Mouse (Mus musculus): ENCODE results near the gene Dusp7. TPM values are rescaled to one million over a fixed set of nuclear protein-coding genes. Genes with fewer than 3 reads are reported as not detected.

The Dusp7 gene
- 23.3 TPM for polyA plus RNA-seq (2014; fragmentation: Illumina TruSeq; extraction: RNeasy Lipid Tissue Mini Kit (QIAGEN cat#74804))

DNA sequence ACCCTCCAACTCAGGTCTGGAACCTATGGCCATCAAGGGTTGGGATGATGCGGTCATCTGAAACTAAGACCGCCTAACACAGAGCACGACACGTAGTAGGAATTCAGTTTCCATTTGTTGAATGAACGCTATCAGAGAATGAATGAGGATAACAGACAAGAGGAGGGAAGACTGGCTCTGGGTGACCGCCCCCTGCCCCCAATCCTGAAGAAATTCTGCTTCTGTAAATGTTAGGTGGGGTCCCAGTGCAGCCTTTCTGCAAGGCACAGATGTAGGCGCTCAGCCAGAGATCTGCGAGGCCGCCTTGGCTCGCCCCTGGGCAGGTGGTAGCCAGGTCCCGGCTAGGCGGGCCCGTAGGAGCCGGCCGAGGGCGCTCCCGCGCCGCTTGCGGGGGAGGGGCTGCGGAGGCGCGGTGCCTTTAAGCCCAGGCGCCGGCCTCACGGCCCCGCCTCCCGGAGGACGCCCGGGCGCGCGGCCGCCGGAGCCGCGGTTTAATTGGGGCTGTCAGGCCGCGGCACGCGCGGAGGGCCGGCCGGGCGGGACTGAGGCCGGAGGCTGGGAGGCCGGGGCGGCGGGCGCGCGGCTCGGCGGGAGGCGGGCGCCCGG lies at the start of gene Dusp7:
Dusp7 (plus strand) TSS at position 521 of the 606 bp plus-strand sequence.

Other genes starting within 250 kb of the Dusp7 start
- not detected for gene Glyctk, start 210.5 kb upstream of the Dusp7 start, polyA plus RNA-seq (2014; fragmentation: Illumina TruSeq; extraction: RNeasy Lipid Tissue Mini Kit (QIAGEN cat#74804))
- 164 TPM for gene Wdr82, start 197.7 kb upstream of the Dusp7 start, polyA plus RNA-seq (2014; fragmentation: Illumina TruSeq; extraction: RNeasy Lipid Tissue Mini Kit (QIAGEN cat#74804))
- 3.6 TPM for gene Ppm1m, start 168.9 kb upstream of the Dusp7 start, polyA plus RNA-seq (2014; fragmentation: Illumina TruSeq; extraction: RNeasy Lipid Tissue Mini Kit (QIAGEN cat#74804))
- not detected for gene Twf2, start 165.5 kb upstream of the Dusp7 start, polyA plus RNA-seq (2014; fragmentation: Illumina TruSeq; extraction: RNeasy Lipid Tissue Mini Kit (QIAGEN cat#74804))
- gene Tlr9, start 146.0 kb upstream of the Dusp7 start, polyA plus RNA-seq (2014; fragmentation: Illumina TruSeq; extraction: RNeasy Lipid Tissue Mini Kit (QIAGEN cat#74804)): 0.11 TPM
- gene Alas1, start 120.0 kb upstream of the Dusp7 start, polyA plus RNA-seq (2014; fragmentation: Illumina TruSeq; extraction: RNeasy Lipid Tissue Mini Kit (QIAGEN cat#74804)): 30.9 TPM
- 2.0 TPM for gene Poc1a, start 87.6 kb upstream of the Dusp7 start, polyA plus RNA-seq (2014; fragmentation: Illumina TruSeq; extraction: RNeasy Lipid Tissue Mini Kit (QIAGEN cat#74804))
- 40.9 TPM for gene Rpl29, start 60.8 kb downstream of the Dusp7 start, polyA plus RNA-seq (2014; fragmentation: Illumina TruSeq; extraction: RNeasy Lipid Tissue Mini Kit (QIAGEN cat#74804))
- gene Acy1, start 69.7 kb downstream of the Dusp7 start, polyA plus RNA-seq (2014; fragmentation: Illumina TruSeq; extraction: RNeasy Lipid Tissue Mini Kit (QIAGEN cat#74804)): not detected
- gene Abhd14b, start 78.8 kb downstream of the Dusp7 start, polyA plus RNA-seq (2014; fragmentation: Illumina TruSeq; extraction: RNeasy Lipid Tissue Mini Kit (QIAGEN cat#74804)): 7.1 TPM
- 1.3 TPM for gene Abhd14a, start 79.0 kb downstream of the Dusp7 start, polyA plus RNA-seq (2014; fragmentation: Illumina TruSeq; extraction: RNeasy Lipid Tissue Mini Kit (QIAGEN cat#74804))
- gene Pcbp4, start 84.7 kb downstream of the Dusp7 start, polyA plus RNA-seq (2014; fragmentation: Illumina TruSeq; extraction: RNeasy Lipid Tissue Mini Kit (QIAGEN cat#74804)): not detected
- gene Gpr62, start 97.3 kb downstream of the Dusp7 start, polyA plus RNA-seq (2014; fragmentation: Illumina TruSeq; extraction: RNeasy Lipid Tissue Mini Kit (QIAGEN cat#74804)): not detected
- not detected for gene Rrp9, start 107.3 kb downstream of the Dusp7 start, polyA plus RNA-seq (2014; fragmentation: Illumina TruSeq; extraction: RNeasy Lipid Tissue Mini Kit (QIAGEN cat#74804))
- gene Parp3, start 108.3 kb downstream of the Dusp7 start, polyA plus RNA-seq (2014; fragmentation: Illumina TruSeq; extraction: RNeasy Lipid Tissue Mini Kit (QIAGEN cat#74804)): 4.7 TPM
- gene Iqcf1, start 131.3 kb downstream of the Dusp7 start, polyA plus RNA-seq (2014; fragmentation: Illumina TruSeq; extraction: RNeasy Lipid Tissue Mini Kit (QIAGEN cat#74804)): not detected
- gene Iqcf5, start 145.9 kb downstream of the Dusp7 start, polyA plus RNA-seq (2014; fragmentation: Illumina TruSeq; extraction: RNeasy Lipid Tissue Mini Kit (QIAGEN cat#74804)): not detected
- gene Iqcf3, start 193.0 kb downstream of the Dusp7 start, polyA plus RNA-seq (2014; fragmentation: Illumina TruSeq; extraction: RNeasy Lipid Tissue Mini Kit (QIAGEN cat#74804)): not detected
- gene Iqcf4, start 202.4 kb downstream of the Dusp7 start, polyA plus RNA-seq (2014; fragmentation: Illumina TruSeq; extraction: RNeasy Lipid Tissue Mini Kit (QIAGEN cat#74804)): not detected